Mouse (Mus musculus) brain, embryonic 18.5 days (tissue): Measurements from ENCODE around the gene Kdm4b.

Source experiments
- DNase-seq: peaks from one replicate; pipeline ENCODE4 v3.0.0-alpha.2; 2012; ENCODE audit warnings: low read depth, low spot score

The Kdm4b gene

GRCm38 (mm10) chr17:56298238-56298637, 27.6 kb upstream of the Kdm4b start:
- DNase-seq = no peak

GRCm38 (mm10) chr17:56300186-56300585, 25.7 kb upstream of the Kdm4b start, which contains the start of gene Arrdc5:
TSS of gene Arrdc5 (minus strand) at chr17:56300286.
- no peak for DNase-seq

DNA sequence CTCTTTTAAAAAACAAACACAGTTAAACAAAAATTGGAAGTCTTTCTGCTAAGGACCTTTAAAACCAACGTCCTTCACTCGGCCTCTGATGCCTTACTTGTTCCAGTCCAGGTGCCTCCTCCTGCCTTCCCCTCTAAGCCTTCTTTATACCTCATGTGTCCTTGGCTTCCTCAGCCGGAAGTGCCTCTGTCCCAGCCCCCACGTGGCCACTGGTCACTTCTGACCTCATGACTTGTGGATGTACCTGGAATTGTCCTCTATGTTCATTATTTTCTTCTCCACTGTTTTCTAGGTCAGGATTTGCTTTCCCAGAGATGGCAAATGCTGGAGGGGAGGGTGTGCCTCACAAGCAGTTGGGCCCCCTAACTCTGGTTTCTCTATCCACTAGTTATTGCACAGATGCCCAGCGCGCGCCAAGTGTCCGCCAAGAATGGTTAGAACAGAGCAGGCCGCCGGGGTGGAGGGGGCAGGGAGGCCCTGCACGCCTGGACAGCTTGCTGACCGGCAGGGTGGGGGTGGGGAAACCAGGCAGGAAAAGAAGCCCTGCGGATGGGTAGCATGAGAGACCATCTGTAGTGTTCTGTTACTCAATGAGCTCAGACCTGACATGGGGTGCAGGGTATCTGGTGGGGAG, 23.4 kb upstream of the Kdm4b start:
- DNase-seq = no peak

DNA sequence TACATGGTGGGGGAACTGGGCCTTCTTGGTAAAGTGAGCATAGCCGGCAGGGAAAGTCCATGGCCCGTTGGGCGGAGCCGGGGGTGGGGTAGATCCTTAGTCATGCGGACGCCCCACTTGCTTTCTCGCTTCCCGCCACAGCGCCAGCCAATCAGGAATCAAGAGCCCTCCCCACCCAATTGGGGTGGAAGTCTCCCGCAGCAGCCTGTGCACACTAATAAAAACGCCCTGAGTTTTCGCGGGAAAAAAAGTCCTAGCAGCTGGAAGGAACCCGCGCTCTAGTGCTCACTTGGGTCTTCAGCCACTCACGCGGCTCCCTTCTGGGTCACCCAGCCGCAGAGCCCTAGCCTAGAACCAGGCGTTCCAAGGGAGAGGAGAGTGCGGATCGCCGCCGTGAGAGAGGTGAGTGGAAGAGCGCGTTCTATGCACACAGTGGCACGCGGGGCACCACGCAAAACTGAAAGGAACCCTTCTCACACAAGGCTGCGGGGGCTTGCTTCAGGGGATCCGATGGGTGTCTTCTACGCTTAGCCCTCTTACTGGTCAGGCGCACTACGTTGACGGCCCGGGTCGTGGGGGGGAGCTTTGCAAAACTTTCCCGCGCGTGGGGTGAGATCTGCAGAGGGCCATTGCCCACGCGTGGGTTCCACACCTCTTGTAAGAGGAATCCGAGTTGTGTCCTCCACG, 22.6 kb upstream of the Kdm4b start, which contains the start of gene Uhrf1:
Gene Uhrf1 (plus strand): TSS at position 162 of the 687 bp plus-strand sequence.
- DNase-seq = no peak

DNA sequence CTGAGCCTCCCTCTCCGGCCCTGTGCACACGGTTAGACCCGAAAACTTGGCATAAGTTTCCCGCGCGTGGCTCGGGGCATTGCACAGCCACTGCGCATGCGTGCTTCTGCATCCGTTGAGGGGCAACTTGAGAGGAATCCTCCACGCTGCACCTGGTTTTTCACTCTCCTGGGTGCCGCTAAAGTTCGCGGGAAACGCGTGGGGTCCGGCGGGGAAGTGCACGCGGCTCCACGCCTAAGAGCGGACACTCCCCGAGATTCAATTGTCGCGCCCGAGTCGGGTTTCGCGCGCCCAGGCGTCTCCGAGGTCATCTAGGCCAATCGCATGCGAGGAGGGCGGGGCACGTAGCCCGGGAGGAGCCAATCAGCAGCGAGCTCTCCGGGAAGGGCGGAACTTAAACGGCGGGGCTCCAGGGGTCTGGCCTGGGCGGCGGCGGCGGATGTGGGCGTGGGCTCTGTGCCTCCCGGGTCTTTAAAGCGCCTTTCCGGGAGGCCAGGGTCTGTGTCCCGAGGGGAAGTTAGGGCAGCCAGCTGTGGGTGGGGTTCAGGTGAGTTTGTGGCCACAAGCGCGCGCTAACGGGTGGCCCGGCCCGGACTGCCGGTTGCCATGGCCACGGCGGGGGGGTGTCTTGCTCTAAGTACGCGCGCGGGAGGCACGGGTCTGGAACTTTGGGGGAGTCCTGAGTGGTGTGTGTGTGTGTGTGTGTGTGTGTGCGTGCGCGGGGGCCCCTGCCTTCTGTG, 21.8 kb upstream of the Kdm4b start:
- peak; percentile 82 for DNase-seq

DNA sequence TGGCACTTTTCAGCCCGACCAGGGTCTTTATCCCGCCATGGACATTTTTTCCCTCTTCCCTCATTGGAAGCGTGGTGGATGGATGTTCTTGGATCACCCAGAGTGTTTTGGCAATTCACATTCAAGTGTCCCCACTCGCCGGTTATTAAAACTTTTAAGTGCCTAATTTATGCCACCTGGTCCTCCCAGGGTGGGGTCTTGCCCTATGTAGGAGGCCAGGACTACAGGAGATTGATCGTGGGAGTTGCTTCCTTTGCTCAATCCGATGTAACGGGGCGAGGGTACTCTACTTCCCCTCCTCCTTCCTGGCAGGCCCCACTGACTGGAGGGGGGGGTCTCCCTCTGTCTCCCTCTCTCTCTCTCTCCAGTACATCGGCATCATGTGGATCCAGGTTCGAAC, 21.1 kb upstream of the Kdm4b start:
- DNase-seq = no peak

DNA sequence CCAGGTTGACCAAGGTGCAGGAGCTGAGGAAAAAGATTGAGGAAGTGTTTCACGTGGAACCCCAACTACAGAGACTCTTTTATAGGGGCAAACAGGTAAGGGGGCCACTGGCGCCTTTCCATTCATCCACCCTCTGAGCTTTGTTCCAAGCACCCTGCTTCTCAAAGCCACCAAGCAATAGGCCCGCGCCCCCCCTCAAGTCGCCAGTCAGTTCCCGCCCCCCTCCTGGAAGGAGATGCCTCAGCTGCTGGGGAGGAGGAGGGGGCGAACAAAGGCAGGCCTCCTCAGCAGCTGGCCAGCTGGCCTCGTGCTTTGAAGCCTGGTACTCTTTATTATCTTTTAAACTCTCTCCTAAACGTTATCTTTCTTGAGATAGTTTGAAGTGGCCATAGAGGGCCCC, 20.7 kb upstream of the Kdm4b start:
- no peak for DNase-seq

GRCm38 (mm10) chr17:56305826-56306225, 20.0 kb upstream of the Kdm4b start:
- DNase-seq = no peak

DNA sequence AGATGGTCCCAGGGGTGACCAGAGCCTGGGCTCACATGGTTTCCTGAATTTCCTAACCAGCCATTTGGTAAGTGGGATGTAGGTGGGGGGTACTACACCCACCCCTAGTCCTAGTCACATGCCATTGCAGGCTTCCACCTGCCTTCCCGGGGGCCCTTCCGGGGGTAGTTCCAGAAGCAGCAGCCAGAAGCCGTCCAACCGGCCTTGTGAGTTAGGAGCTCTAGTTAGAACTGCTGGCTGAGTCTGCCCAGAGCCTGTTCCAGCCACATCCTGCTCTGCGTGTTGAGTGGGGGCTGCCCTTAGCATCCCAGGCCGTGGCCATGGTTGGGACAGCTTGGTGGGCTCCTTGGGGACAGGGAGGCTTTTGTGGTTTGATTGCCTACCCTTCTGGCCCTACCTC, 17.8 kb upstream of the Kdm4b start:
- no peak for DNase-seq

- DNase-seq = no peak
These were observed 16.5 kb upstream of the Kdm4b start for GRCm38 (mm10) chr17:56309191-56309945.

DNA sequence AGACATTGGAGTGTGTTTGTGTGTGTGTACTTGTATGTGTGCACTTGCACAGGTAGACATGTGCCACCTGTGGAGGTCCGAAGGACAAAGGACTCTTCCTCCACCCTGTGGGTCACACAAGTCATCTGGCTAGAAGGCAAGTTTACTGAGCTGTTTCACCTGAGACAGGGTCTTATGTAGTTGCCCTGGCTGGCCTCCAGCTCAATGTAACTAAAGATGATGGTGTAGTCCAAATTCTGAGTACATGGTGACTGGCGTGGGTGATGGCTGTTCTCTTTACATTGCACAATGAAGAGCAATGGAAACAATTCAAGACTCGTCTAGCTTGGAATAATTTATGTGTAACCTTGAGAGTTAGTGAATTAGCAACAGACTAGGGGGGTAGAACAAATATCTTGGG, 1.4 kb upstream of the Kdm4b start:
- no peak for DNase-seq

DNA sequence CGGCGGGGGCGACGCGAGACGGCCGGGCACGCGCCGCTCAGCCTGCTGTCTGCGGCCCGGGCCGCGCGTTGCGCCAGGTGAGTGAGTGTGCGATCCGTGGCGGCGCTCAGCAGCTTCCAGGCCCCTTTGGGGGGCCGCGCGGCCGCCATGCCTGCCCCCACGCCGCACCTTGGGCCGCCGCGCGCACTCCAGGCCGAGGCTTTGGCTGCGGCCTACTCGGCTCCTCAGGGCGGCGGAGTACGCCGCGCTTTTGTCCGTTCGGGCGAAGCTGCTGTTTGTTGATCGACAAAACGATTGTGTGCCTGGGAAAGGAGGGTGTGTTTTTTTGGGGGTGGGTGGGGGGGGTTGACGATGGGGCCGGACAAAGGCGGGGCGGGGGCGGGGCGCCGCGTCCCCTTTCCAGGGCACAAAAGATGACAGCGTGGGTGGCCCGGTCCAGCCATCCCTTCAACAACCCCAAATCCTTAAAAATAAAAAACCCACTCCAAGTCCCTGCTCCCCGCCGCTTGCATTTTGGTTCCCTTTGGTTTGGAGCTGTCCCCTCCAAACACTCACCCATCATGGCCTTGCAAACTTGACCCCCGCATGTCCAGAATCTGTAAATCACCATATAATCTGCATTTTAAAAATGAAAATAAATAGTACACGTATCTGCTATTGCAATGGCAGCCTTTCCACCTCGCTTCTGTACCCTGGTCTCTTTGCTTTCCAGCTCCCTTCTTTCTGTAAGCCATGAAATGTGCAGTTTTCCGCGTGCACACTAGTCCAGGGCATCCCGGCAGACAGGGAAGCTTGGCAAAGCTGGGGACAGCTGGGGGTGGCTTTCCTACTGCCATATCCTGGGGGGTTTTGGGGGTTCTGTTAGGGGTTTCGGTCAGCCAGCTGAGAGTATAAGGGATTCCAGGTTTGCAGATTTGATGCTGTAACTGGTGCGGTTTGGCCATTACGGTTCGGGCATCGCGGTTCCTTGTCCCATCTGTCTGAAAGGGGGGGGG, 588 bp downstream of the Kdm4b start:
- DNase-seq = no peak

- DNase-seq = no peak
These were observed 3.4 kb downstream of the Kdm4b start for GRCm38 (mm10) chr17:56329267-56329666.

- DNase-seq = no peak
These were observed 4.5 kb downstream of the Kdm4b start for GRCm38 (mm10) chr17:56330345-56330744.

DNA sequence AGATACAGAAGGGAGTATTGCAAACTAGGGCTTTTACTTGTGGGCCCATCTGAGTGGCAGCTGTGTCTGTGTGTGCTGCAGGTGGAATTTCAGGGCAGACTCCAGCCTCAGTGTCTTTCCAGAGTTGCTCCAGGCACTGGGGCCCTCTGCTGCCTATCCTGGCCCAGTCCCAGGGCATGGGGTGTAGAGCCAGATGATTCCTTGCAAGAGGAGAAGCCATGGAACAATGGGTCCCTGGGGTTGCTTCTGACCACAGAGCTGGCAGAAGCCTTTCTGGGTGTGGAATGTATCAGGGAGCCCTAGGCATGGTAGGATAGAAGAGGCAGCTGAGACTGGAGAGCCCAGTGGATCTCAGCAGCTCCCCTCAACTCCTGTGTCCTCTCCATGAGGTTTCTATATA, 5.4 kb downstream of the Kdm4b start:
- DNase-seq = no peak

GRCm38 (mm10) chr17:56332987-56333386, 7.1 kb downstream of the Kdm4b start:
- no peak for DNase-seq

GRCm38 (mm10) chr17:56337190-56337589, 11.3 kb downstream of the Kdm4b start:
- no peak for DNase-seq

- no peak for DNase-seq
These were observed 11.9 kb downstream of the Kdm4b start for GRCm38 (mm10) chr17:56337791-56338190.

DNA sequence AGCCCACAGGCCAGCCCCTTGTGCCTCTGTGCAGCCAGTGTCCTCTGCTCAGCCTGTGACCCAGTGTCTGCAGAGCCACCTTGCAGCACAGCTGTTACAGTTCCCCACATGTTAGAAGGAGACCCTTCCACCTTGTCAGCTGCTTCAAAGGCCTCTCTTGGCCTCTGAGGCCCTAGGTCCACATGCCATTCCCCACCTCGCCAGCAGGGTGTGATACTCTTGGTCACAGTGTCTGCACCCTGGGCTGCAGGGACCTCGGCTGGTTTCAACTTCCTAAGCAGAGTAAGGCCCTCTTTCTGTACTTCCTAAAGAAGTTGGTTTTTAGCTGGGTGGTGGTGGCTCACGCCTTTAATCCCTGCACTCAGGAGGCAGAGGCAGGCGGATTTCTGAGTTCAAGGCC, 13.0 kb downstream of the Kdm4b start:
- no peak for DNase-seq

DNA sequence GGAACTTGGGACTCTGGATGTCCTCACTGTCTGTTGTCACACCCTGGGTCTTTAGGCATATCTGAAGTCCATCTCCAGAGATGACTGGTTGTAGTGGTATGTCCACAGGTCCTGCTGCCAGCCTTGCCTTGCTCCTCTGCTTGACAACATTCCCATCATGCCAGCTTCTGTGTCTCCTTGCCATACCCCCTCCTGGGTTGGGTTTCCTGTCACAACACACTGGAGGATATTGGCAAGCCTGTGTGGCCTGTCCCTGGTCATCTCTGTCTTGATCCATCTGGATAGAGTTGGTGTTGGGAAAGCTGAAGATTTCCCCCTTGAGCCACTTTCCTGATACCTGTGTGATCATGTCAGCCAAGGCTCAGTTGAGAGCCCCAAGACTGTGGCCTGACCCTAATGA, 14.9 kb downstream of the Kdm4b start:
- no peak for DNase-seq

GRCm38 (mm10) chr17:56343466-56343865, 17.6 kb downstream of the Kdm4b start:
- no peak for DNase-seq
